Mouse (Mus musculus): Measurements from ENCODE around the gene Tln1. TPM values are rescaled to one million over a fixed set of nuclear protein-coding genes. Genes with fewer than 3 reads are reported as not detected.

Tln1 gene
- polyA plus RNA-seq, 1 experiment from 2014 or later: 112 TPM

DNA sequence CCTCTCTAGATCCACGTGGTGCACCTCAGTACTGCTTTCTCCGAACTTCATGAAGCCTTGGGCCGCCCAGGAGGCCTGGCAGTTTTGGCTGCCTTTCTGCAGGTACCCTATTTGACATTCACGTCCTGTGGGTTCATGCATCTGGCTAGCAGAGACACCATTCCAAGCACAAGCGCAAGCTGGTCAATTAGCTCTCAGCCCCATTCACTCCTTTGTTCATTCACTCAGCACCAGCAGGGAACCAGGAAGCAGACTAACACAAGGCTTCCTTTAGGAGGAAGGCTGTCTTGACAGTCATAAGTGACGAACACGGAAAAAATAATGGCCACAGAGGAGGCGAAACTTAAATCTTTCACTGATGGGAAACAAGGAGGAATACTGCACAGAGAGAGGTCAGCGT lies 53.4 kb downstream of the Tln1 start:
- ChIA-PET CTCF (no interaction called here), POLR2A (no interaction called here)
- DNase-seq (ENCODE audit: low read depth, low spot score) (no peak), ATAC-seq (no peak)
- no peak for TF ChIP-seq CTCF (IDR thresholded peaks at IDR 0.05)
- in situ Hi-C loops (cut with MboI; ENCODE audit: low pct_unique_long_range_greater_than_20kb): no loop called here
- no peaks in the 10 kb centered on the region for H3K27me3 ChIP-seq

- DNase-seq (ENCODE audit: low read depth, low spot score) (no peak), ATAC-seq (no peak)
- POLR2A ChIA-PET: no interaction called here
- CTCF ChIA-PET: no interaction called here
- TF ChIP-seq CTCF (IDR thresholded peaks at IDR 0.05): no peak
- H3K27me3 ChIP-seq: no peaks in the 10 kb centered on the region
- in situ Hi-C loops (cut with MboI; ENCODE audit: low pct_unique_long_range_greater_than_20kb): no loop called here
These were observed 53.9 kb downstream of the Tln1 start for GRCm38 (mm10) chr4:43508666-43508997.

DNA sequence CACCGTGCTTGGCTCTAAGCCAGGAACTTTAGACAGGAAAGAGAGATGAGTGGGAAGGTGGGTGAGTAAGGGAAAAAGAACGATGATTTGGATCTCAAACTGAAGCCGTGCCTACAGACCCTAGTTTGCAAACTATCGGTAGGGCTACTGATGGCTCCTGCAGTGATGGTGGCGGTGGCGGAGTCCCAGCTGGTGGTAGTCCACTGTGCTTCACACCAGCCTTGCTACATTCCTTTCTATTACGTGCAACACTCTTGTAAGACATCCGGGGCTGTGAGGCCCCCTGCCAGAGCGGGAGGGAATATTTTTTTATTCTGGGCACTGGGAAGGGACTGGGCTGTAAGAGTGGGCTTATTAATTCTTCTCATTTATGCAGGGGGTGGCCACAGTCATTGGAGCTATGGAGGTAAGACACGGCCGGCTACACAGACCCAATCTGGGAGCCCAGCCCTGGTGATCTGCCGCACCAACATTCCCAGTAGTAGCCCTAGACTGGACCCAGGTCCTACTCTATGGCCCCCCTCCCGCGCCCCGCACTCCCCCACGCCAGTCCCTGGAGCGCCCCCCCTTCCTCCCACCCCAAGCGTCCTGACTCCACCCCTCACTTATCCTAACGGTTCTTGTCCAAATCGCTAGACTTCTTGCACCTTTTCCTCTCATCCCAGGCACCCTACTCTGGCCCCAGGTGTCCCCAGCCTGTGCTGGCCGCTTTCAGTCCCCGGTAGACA lies 54.4 kb downstream of the Tln1 start:
- in situ Hi-C loops (cut with MboI; ENCODE audit: low pct_unique_long_range_greater_than_20kb): no loop called here
- no peaks in the 10 kb centered on the region for H3K27me3 ChIP-seq
- no peak for DNase-seq (ENCODE audit: low read depth, low spot score)

DNA sequence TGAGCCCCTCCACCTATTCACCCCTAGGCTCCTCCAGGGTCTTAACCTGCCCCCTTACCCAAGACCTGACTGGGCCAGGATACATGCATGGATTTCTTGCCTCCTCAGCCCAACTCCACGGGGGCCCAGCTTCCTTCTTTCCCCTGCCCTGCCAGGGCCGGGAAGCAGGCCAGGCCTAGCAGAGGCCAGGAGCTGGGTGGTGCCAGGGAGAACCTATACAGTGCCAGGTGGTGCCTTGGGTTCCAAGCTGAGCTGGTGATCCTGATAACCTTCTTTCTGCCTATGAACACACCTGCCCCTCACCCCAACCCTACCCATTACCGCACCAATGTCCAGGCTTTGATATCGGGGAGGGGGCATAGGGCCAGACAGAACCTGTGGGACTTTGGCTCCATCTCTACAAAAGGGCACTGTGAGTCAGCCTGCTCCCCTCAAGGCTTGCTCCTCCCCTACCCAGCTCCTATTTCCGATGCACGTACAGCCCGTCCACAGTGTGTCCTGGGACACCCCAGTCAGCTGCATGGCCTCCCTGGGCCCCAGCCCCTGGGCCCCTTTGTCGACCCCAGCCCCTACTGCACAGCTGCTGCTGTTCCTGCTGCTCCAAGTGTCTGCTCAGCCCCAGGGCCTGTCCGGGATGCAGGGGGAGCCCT lies 55.8 kb downstream of the Tln1 start, which contains the start of gene Car9:
Car9 (plus strand) TSS at position 431 of the 650 bp plus-strand sequence.
- H3K27me3 ChIP-seq: no peaks in the 10 kb centered on the region
- no peak for TF ChIP-seq CTCF (IDR thresholded peaks at IDR 0.05)
- DNase-seq (ENCODE audit: low read depth, low spot score): no peak
- in situ Hi-C loops (cut with MboI; ENCODE audit: low pct_unique_long_range_greater_than_20kb): no loop called here
- ATAC-seq: no peak
- POLR2A ChIA-PET: interaction anchor here (0.5 to 1.7 kb wide), 2 partner anchors 13 to 435 kb away, joined by 3 to 5 read pairs; no protein-coding TSS in a partner anchor
- CTCF ChIA-PET: interaction anchor here (1.6 kb wide), 1 partner anchor 8 kb away, joined by 4 read pairs; the partner anchor contains the start of gene Arhgef39

More for the DNA sequence above, 54.4 kb downstream of the Tln1 start:
- ChIA-PET CTCF (interaction anchor here (1.6 kb wide), 1 partner anchor 9 kb away, joined by 4 read pairs; the partner anchor contains the start of gene Arhgef39), POLR2A (no interaction called here)
- ATAC-seq: no peak
- no peak for TF ChIP-seq CTCF (IDR thresholded peaks at IDR 0.05)

GRCm38 (mm10) chr4:43506074-43506473 lies 56.4 kb downstream of the Tln1 start:
- no peak for TF ChIP-seq CTCF (IDR thresholded peaks at IDR 0.05)
- no peaks in the 10 kb centered on the region for H3K27me3 ChIP-seq
- in situ Hi-C loops (cut with MboI; ENCODE audit: low pct_unique_long_range_greater_than_20kb): no loop called here
- ChIA-PET CTCF (no interaction called here), POLR2A (interaction anchor here (1.7 kb wide), 1 partner anchor 12 kb away, joined by 3 read pairs; no protein-coding TSS in a partner anchor)
- DNase-seq (ENCODE audit: low read depth, low spot score) (no peak), ATAC-seq (no peak)

DNA sequence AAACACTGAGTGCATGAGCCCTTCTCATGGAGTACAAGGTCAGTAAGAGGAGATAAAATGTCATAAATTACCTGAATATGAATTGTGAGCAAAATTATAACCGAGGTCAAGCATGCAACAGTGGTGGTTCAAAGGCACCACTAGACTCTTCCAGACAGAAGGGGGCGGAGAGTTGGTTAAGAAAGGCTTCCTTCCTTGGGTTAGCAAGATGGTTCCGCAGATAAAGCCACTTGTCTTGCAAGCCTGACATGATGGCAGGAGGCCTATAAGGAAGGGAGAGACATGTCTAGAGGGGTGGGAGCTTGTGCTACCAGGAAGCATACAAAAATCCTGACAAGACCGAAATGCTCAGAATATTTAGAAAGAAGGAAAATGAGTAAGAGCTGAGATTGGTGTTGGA lies 58.2 kb downstream of the Tln1 start:
- H3K27me3 ChIP-seq: no peaks in the 10 kb centered on the region
- ATAC-seq: no peak
- in situ Hi-C loops (cut with MboI; ENCODE audit: low pct_unique_long_range_greater_than_20kb): no loop called here
- DNase-seq (ENCODE audit: low read depth, low spot score): no peak
- POLR2A ChIA-PET: no interaction called here
- no peak for TF ChIP-seq CTCF (IDR thresholded peaks at IDR 0.05)
- CTCF ChIA-PET: no interaction called here

DNA sequence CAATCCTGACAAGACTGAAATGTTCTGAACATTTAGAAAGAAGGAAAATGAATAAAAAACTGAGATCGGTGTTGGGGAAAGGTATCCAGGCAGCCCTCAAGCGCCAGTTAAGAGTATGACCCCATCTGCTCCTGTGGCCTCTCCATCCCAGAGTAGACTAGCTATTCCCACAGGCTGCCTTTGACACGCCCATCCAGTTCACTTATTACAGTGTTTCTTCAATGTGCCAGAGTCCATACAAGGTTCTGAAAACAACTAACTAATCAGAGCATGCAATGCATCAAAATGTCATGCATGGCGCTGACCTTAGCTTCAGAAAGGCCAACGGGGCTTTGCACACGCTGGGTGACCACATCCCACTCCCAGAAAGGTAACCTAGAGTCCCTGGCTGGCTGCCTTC lies 59.0 kb downstream of the Tln1 start:
- in situ Hi-C loops (cut with MboI; ENCODE audit: low pct_unique_long_range_greater_than_20kb): no loop called here
- ATAC-seq: no peak
- no peak for TF ChIP-seq CTCF (IDR thresholded peaks at IDR 0.05)
- no peaks in the 10 kb centered on the region for H3K27me3 ChIP-seq
- DNase-seq (ENCODE audit: low read depth, low spot score): no peak
- ChIA-PET POLR2A (no interaction called here), CTCF (no interaction called here)

GRCm38 (mm10) chr4:43503041-43503440 lies 59.5 kb downstream of the Tln1 start:
- H3K27me3 ChIP-seq: no peaks in the 10 kb centered on the region
- no peak for TF ChIP-seq CTCF (IDR thresholded peaks at IDR 0.05)
- ATAC-seq (no peak), DNase-seq (ENCODE audit: low read depth, low spot score) (no peak)
- ChIA-PET CTCF (no interaction called here), POLR2A (no interaction called here)
- in situ Hi-C loops (cut with MboI; ENCODE audit: low pct_unique_long_range_greater_than_20kb): no loop called here

- ATAC-seq (peak; percentile 44), DNase-seq (ENCODE audit: low read depth, low spot score) (no peak)
- no peak for TF ChIP-seq CTCF (IDR thresholded peaks at IDR 0.05)
- POLR2A ChIA-PET: interaction anchor here (1.2 kb wide), 1 partner anchor 61 kb away, joined by 4 read pairs; no protein-coding TSS in a partner anchor
- no peaks in the 10 kb centered on the region for H3K27me3 ChIP-seq
- CTCF ChIA-PET: interaction anchor here (0.8 to 1.7 kb wide), 4 partner anchors 8 to 31 kb away, joined by 3 to 4 read pairs (median 4); partner anchors contain the start of gene Car9
- in situ Hi-C loops (cut with MboI; ENCODE audit: low pct_unique_long_range_greater_than_20kb): no loop called here
These were observed 62.8 kb downstream of the Tln1 start, which contains the start of gene Arhgef39 for GRCm38 (mm10) chr4:43499407-43500333. Gene Arhgef39, minus strand, starts transcription at chr4:43499695.

DNA sequence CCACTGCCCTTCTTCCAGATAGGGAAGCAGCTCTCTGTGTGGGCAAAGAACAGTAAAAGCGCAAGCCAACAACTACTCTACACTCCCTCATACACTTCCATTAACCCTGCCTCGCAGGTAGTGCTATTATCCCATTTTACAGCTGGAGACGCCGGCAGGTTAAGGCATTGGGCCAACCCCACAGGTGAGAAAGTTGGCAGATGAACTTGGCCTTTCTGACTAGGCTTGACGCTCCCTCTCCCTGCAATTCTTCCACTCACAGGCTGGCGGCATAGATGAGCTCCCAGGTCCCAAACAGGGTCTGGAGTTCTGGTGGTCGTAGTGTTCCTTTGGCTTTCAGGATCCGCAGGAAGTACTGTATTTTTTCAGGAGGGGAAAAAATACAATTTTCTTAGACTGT lies 63.5 kb downstream of the Tln1 start:
- in situ Hi-C loops (cut with MboI; ENCODE audit: low pct_unique_long_range_greater_than_20kb): no loop called here
- no peak for DNase-seq (ENCODE audit: low read depth, low spot score)
- H3K27me3 ChIP-seq: no peaks in the 10 kb centered on the region
- TF ChIP-seq CTCF (IDR thresholded peaks at IDR 0.05): no peak
- ATAC-seq: no peak
- ChIA-PET POLR2A (interaction anchor here (1.0 to 1.2 kb wide), 2 partner anchors 62 to 80 kb away, joined by 3 to 4 read pairs; no protein-coding TSS in a partner anchor), CTCF (interaction anchor here (1.1 to 1.7 kb wide), 4 partner anchors 8 to 66 kb away, joined by 3 to 4 read pairs (median 4); partner anchors contain the start of gene Car9)
